Mouse (Mus musculus): Measurements from ENCODE around the gene Zfp62. TPM values are rescaled to one million over a fixed set of nuclear protein-coding genes. Genes with fewer than 3 reads are reported as not detected.

The Zfp62 gene
- polyA plus RNA-seq, 1 experiment from 2014 or later: 58.6 TPM

DNA sequence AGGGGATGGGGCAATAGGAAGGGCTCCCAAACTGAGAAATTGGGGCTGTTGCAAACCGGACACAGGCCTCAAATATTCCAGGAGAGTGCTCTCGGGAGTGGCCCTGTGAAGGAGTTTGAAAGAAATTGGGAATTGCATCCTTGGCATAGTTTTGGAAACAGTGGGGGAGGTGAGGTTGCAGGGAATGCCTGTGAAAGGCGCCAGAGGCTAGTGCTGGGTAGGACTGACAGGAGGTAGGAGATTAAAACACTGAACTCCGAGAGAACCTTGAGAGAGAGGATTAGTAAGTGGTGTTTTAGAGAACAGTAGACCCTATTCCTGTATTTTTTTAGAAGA lies 41.5 kb downstream of the Zfp62 start:
- no peak; the same call in 1 of the 2 replicates for ATAC-seq
- peak overlapping the region; percentile 92; the same call in 1 of the 2 replicates for H3K27ac ChIP-seq

DNA sequence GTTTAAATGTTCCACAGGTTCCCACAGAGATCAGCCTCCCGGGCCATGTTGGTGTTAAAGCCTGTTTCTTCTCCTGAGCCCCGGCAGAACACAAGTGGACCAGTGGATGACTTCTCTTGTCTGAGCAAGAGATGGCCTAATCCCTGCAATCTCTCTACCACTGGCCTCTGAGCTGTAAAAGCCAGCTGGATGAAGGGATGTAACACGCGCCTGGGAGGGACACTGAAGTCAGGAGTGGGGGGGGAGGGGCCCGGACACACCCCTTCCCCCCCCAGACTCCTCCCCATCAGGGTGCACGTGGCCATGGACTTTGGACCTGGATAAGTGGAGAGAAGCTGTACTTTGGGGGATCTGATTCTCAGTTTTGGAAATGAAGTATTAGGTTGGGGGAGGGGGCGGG lies 42.1 kb downstream of the Zfp62 start:
- 20% methylated on average over 7 of the region's 7 CpGs for WGBS
- Histone ChIP-seq H3K9me3 (replicated peaks) (no peaks in the 10 kb centered on the region), H3K4me2 (peak overlapping the region; percentile 69), H3K4me3 (peak overlapping the region; percentile 19), H3K4me1 (peaks cover 34% of the 10 kb centered on the region), H3K27ac (no peak overlapping the region), H3K9ac (peak overlapping the region; percentile 43; the same call in 1 of the 2 replicates), H3K27me3 (no peaks in the 10 kb centered on the region), H3K36me3 (ENCODE audit: poor library complexity, severe bottlenecking) (no peaks in the 10 kb centered on the region)
- no peak for ATAC-seq

More for the DNA sequence above, 41.5 kb downstream of the Zfp62 start:
- 0% methylated on average over 4 of the region's 4 CpGs for WGBS
- no peaks in the 10 kb centered on the region for H3K36me3 ChIP-seq (ENCODE audit: poor library complexity, severe bottlenecking)
- H3K9ac ChIP-seq: peak overlapping the region; percentile 78
- no peaks in the 10 kb centered on the region for H3K9me3 ChIP-seq (replicated peaks)
- H3K27me3 ChIP-seq: no peaks in the 10 kb centered on the region
- peaks cover 28% of the 10 kb centered on the region for H3K4me1 ChIP-seq
- H3K4me3 ChIP-seq: peak overlapping the region; percentile 65
- peak overlapping the region; percentile 69 for H3K4me2 ChIP-seq

DNA sequence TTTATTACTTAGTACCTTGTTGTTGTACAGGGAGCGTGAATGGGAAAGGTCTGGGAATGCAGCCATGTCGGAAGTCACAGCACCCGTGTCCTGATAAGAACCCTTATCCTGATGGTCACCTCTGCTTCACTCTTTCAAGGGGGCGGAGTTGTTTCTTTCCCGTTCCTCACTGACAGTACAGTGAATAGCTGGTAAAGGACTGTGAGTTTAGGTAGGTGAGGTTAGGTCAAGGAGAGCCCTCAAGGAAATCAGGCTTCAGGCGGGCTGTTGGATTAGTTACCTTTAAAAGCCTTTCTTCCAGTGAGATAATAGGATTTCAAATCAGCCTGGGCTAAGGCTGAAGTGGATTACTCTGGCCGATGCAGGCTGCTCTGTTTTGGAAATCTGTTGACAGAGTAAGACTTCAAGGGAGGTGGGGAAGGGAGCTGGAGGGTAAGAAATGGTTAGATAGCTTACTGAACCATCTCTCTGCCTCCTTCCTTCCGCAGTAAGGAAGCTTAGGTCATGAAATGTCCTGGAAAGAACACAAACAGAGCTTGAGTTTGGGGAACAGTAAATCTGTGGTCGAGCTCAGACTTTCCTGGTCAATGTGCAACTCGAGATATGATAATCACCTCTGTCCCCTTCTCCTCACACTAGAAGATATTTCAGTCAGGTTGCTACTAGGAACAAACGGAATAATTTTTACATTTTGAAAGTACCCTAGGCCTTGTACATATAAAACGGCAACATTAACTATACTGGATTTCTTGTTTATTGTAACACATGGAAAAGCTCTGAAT lies 42.7 kb downstream of the Zfp62 start:
- Histone ChIP-seq H3K27me3 (no peaks in the 10 kb centered on the region), H3K36me3 (ENCODE audit: poor library complexity, severe bottlenecking) (no peaks in the 10 kb centered on the region), H3K4me3 (no peak overlapping the region), H3K27ac (no peak overlapping the region), H3K4me2 (peak overlapping the region; percentile 69), H3K9ac (peak overlapping the region; percentile 37; the same call in 1 of the 2 replicates), H3K4me1 (peaks cover 39% of the 10 kb centered on the region), H3K9me3 (replicated peaks) (no peaks in the 10 kb centered on the region)
- 30% methylated on average over 12 of the region's 12 CpGs for whole genome bisulfite sequencing
- no peak for ATAC-seq

DNA sequence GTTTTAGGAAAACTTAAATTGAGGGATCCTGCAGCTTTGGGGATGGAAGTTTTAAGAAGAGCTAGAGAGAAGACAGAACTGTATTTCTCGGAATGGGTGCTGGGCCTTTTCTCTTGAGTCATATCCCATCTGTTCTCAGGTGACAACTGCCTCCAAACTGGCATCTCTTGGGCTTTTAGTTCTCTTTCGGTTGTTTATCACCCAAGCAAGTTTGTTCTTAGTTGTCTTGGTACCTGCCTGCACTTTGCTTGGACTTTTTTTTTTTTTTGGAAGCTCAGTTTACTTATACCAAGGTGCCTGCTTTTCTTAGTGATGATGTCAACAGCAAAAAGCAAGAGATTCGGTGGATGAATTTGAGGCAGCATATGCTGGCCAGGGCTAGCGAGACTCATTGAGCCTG lies 43.4 kb downstream of the Zfp62 start:
- ATAC-seq: no peak
- no peak overlapping the region for H3K27ac ChIP-seq
- no peaks in the 10 kb centered on the region for H3K36me3 ChIP-seq (ENCODE audit: poor library complexity, severe bottlenecking)
- no peak overlapping the region for H3K4me2 ChIP-seq
- H3K9ac ChIP-seq: no peak overlapping the region
- H3K4me1 ChIP-seq: peaks cover 46% of the 10 kb centered on the region
- WGBS: 85% methylated on average over 4 of the region's 4 CpGs
- no peaks in the 10 kb centered on the region for H3K9me3 ChIP-seq (replicated peaks)
- H3K27me3 ChIP-seq: no peaks in the 10 kb centered on the region
- H3K4me3 ChIP-seq: no peak overlapping the region

DNA sequence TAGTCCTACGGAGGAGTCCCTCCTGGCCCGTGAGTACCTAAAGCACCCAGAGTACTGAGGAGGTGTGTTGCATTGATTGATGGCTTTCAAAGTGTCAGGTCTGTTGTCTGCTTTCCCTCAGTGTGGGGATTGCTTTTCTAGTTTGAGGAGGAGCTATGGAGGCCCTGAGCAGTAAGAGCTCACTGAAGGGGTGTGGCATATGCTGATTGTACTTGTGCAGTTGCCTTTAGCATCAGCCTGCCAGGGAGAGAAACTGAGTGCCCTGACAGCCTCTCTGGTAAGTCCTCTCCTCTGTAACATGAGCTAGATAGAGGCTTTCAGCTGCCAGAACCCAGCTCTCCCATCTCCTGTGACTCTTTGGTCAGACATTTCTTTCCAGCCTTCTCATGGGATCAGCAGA lies 44.2 kb downstream of the Zfp62 start:
- Histone ChIP-seq H3K36me3 (ENCODE audit: poor library complexity, severe bottlenecking) (no peaks in the 10 kb centered on the region), H3K9me3 (replicated peaks) (no peaks in the 10 kb centered on the region), H3K9ac (no peak overlapping the region), H3K4me2 (no peak overlapping the region), H3K4me3 (no peak overlapping the region), H3K27ac (no peak overlapping the region), H3K27me3 (no peaks in the 10 kb centered on the region), H3K4me1 (peaks cover 47% of the 10 kb centered on the region)
- ATAC-seq: no peak
- 84% methylated on average over 2 of the region's 2 CpGs for WGBS

DNA sequence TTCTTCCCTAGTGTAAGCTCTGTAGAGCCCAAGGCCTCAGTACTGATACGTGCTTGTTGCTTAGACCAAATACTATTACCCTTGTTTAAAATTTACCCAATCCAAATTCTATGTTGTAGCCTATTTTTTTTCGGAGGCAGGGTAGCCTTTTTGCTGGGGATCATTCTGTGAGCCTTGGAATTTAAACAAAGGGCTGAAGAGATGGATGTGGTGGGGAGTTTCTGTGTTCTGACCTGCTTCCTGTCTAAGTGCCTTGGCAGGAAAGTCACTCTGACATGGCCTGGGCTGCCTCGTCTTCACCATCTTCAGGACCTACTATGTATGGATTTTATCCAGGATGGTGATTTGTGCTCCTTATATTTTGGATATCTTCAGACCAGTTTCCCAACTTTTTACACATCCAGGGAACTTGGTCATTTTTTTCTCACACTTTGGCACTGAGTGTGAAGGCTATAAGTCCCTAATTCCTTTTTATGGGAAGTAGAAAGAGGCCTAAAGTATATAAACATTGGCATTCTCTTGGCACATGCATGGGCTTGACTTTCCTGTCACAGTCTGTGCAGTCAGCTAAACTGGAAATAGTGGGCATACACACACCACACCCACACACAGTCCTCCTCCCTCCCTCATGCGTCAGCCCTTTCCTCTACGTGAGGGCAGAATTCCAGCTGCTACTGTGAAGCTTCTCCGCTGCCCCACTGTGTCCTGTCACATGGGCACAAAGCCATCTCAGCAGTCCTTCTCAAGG lies 45.3 kb downstream of the Zfp62 start:
- H3K27me3 ChIP-seq: no peaks in the 10 kb centered on the region
- H3K27ac ChIP-seq: no peak overlapping the region
- H3K4me1 ChIP-seq: peaks cover 41% of the 10 kb centered on the region
- H3K4me2 ChIP-seq: no peak overlapping the region
- WGBS: 59% methylated on average over 6 of the region's 6 CpGs
- H3K9me3 ChIP-seq (replicated peaks): no peaks in the 10 kb centered on the region
- no peak overlapping the region for H3K9ac ChIP-seq
- ATAC-seq: no peak
- no peak overlapping the region for H3K4me3 ChIP-seq
- peaks cover 6% of the 10 kb centered on the region; the same call in 1 of the 2 replicates for H3K36me3 ChIP-seq (ENCODE audit: poor library complexity, severe bottlenecking)

DNA sequence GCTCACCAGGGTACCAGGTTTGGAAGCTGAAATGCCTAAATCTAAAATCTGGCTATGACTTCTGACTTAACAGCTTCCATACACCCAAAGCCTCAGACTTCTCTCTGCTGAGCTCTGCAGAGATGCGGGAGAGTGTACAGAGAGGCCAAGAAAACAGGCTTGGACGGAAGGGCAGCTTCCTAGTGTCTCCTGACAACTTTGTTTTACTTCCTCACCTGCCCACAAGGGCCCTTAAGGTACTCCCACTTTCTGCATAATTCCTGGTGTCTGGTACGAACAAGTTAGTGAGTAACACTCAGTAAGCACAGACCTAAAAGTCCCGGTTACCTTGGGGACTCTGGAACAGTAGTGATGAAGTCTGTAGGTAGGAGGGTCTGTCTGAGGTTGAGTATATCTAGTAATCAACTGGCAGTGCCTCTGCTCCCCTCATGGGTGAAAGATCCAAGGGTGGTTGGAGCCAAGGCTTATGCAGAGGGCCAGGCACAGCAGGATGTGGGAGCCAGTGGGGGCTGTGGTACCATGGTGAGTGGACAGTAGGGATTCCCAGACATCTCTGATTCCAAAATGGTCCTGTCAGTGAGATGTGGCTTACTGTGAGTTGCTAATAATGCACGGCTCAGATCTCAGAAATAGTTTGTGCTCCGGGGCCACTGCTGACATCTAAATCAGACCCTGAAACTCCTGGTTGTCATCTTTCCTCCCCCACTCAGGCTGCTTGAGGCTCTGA lies 46.0 kb downstream of the Zfp62 start:
- Histone ChIP-seq H3K4me1 (peaks cover 41% of the 10 kb centered on the region), H3K4me3 (no peak overlapping the region), H3K27me3 (no peaks in the 10 kb centered on the region), H3K9me3 (replicated peaks) (no peaks in the 10 kb centered on the region), H3K36me3 (ENCODE audit: poor library complexity, severe bottlenecking) (peaks cover 14% of the 10 kb centered on the region), H3K9ac (no peak overlapping the region), H3K27ac (no peak overlapping the region), H3K4me2 (no peak overlapping the region)
- 74% methylated on average over 6 of the region's 6 CpGs for WGBS
- ATAC-seq: no peak

DNA sequence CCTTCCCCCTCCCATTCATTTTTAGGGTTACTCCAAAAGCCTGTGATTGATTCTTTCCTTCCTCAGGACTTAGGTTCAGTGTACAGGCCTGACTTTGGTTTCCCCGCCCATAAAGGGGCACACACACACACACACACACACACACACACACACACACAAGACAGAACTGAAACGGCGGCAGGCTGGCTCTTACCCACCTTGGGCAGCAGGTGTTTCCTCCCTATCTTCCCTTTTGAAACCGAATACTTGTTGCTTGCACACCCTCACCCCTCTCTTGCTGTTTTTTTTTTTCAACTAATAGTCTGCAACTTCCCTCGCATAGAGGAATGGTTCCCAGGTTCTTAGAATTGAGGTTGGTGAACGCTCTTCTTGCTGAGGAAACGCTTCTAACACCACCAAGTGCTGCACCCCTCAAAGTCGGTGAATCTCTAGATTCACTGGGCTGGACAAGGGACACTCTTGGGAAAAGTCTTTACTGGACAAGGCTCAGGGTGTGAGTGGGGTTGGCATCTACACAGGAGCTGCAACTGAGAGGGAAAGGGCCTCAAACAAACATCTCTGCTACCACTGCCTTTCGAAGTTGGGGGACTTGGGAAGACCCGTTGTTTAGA lies 46.8 kb downstream of the Zfp62 start:
- peaks cover 38% of the 10 kb centered on the region for H3K4me1 ChIP-seq
- peaks cover 21% of the 10 kb centered on the region for H3K36me3 ChIP-seq (ENCODE audit: poor library complexity, severe bottlenecking)
- no peaks in the 10 kb centered on the region for H3K9me3 ChIP-seq (replicated peaks)
- no peak for ATAC-seq
- H3K4me2 ChIP-seq: peak overlapping the region; percentile 84
- H3K4me3 ChIP-seq: peak overlapping the region; percentile 63
- WGBS: 29% methylated on average over 10 of the region's 10 CpGs
- H3K27me3 ChIP-seq: no peaks in the 10 kb centered on the region
- H3K9ac ChIP-seq: peak overlapping the region; percentile 83
- H3K27ac ChIP-seq: no peak overlapping the region

DNA sequence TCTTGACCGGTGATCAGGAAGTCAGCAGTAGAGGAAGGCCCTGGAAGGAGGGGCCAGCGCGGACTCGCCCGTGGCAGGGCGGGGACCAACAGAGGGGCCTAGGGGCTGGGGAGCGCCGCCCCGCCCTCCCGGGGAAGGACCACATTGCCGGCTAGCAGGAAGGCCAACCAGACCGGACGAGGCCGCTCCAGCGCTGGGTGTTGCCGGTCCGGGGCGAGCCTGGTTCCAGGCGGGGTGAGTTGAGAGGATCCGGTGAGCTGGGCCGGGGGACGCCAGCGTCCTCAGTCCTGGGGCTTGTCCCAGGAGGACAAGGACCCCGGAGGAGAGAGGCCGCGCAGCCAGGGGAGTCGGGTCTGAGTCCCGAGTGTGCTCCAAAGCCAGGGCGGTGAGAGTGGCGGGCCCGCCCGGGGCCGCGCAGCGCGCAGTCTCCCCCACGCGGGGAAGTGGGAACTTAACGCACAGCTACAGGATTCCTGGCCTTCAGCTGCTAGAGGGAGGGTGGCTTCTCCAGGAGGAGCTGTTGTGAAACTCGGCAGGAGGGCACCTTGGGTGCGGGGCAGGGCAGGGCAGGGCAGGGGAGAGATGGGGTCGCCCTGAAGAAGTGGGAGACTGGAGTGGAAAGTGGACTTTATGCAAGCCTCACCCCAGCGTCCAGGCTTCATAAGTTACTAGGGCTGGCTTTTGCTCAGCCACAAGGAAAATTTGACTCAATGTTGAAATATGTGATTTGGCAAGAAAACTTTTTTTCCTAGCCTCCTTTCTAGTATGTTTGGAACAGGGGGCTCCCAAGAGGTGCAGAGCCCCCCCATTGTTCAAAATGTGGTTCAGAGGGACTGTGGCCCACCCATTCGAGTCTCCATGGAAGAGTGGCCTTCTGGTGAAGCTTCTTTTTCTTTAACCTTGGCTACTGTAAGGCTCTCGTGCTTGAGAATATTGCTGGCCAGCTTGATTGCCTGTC lies 47.6 kb downstream of the Zfp62 start:
- Histone ChIP-seq H3K4me1 (peaks cover 30% of the 10 kb centered on the region), H3K4me3 (peak overlapping the region; percentile 63), H3K27ac (peak overlapping the region; percentile 48; the same call in 1 of the 2 replicates), H3K9me3 (replicated peaks) (no peaks in the 10 kb centered on the region), H3K9ac (peak overlapping the region; percentile 83), H3K27me3 (no peaks in the 10 kb centered on the region), H3K36me3 (ENCODE audit: poor library complexity, severe bottlenecking) (peaks cover 29% of the 10 kb centered on the region), H3K4me2 (peak overlapping the region; percentile 84)
- peak; percentile 95 for ATAC-seq
- WGBS: 2% methylated on average over 40 of the region's 45 CpGs

DNA sequence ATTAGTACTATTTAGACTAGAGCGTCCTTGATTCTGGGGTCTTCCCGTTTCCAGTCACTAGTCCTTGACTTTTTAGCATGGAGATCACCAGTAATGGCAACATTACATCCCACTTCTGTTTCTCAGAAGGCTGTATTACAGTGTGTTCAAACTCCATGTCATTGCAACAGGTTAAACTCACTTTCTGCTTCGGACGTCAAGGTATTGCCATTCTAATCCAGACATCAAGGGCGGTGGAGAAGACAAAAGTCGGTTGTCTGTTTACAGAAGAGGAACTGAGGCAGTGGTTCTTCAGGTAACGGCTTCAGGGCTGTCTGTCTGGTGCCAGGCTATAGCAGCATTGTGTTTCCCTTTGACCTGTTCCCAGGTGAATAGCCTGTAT lies 48.3 kb downstream of the Zfp62 start:
- H3K36me3 ChIP-seq (ENCODE audit: poor library complexity, severe bottlenecking): peaks cover 30% of the 10 kb centered on the region
- WGBS: 77% methylated on average over 7 of the region's 7 CpGs
- H3K9ac ChIP-seq: peak overlapping the region; percentile 83
- H3K9me3 ChIP-seq (replicated peaks): no peaks in the 10 kb centered on the region
- no peak overlapping the region for H3K27ac ChIP-seq
- H3K27me3 ChIP-seq: no peaks in the 10 kb centered on the region
- peak overlapping the region; percentile 84 for H3K4me2 ChIP-seq
- peaks cover 27% of the 10 kb centered on the region for H3K4me1 ChIP-seq
- H3K4me3 ChIP-seq: peak overlapping the region; percentile 63; the same call in 1 of the 2 replicates
- ATAC-seq: no peak

DNA sequence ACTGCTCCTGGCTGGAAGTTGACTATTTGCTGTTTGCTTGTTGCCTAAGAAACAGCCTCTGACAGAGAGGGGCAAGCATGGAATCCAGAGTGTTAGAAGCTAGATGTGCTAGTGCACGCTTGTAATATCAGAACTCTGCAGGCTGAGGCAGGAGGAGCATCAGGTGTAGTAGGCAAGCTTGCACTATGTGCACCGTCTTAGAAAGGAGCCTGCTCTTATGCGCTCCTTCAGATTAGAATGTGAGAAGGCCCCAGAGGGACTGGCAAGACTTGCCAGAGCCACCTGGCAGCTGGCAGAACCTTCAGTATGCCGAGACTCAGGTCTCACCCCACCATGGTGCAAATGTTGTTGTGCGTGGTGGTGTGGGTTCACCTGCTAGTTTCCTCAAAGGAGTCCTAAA lies 49.0 kb downstream of the Zfp62 start:
- peaks cover 23% of the 10 kb centered on the region for H3K4me1 ChIP-seq
- H3K4me2 ChIP-seq: no peak overlapping the region
- no peak overlapping the region for H3K27ac ChIP-seq
- 93% methylated on average over 5 of the region's 5 CpGs for WGBS
- no peaks in the 10 kb centered on the region for H3K27me3 ChIP-seq
- no peak for ATAC-seq
- H3K9ac ChIP-seq: no peak overlapping the region
- peaks cover 33% of the 10 kb centered on the region for H3K36me3 ChIP-seq (ENCODE audit: poor library complexity, severe bottlenecking)
- no peak overlapping the region for H3K4me3 ChIP-seq
- no peaks in the 10 kb centered on the region for H3K9me3 ChIP-seq (replicated peaks)

Measured in forebrain, embryonic 13.5 days (tissue).